Mouse (Mus musculus) E14TG2a.4 (cell line): Measurements from ENCODE around the gene Cep295nl.

ENCODE experiments used
- CTCF ChIP-seq: conservative IDR thresholded peaks from 2 replicates; pipeline ENCODE4 v1.5.1; 2014; ENCODE audit warnings: low read length
- NANOG ChIP-seq: IDR thresholded peaks from 2 replicates; pipeline ENCODE4 v1.6.1; 2014; ENCODE audit warnings: borderline replicate concordance, low read length, mixed read lengths
- POU5F1 ChIP-seq: IDR thresholded peaks from 2 replicates; pipeline ENCODE4 v1.6.1; 2014; ENCODE audit warnings: low read length, borderline replicate concordance

GRCm38 (mm10) chr11:118371876-118372275 is 29.6 kb upstream of the Cep295nl start:
- TF ChIP-seq CTCF (no peak), POU5F1 (no peak), NANOG (no peak)
